Mouse (Mus musculus) thymus, postnatal 10 days (tissue): Measurements from ENCODE around the gene Id3.

ENCODE experiments used
- DNase-seq, 2 experiments: peaks; one replicate each; pipeline ENCODE4 v3.0.0; 2021; ENCODE audit warnings: low spot score in 2 of 2

Gene Id3

GRCm38 (mm10) chr4:136177612-136178474 lies 34.5 kb downstream of the Id3 start:
- DNase-seq: peak; percentile 85 to 89

- peak; percentile 31 to 34 for DNase-seq
Observed at GRCm38 (mm10) chr4:136178475-136178921, 35.2 kb downstream of the Id3 start.

- no peak for DNase-seq
Observed at GRCm38 (mm10) chr4:136179456-136179855, 36.2 kb downstream of the Id3 start.

- DNase-seq: peak; percentile 93 to 99
Observed at GRCm38 (mm10) chr4:136179998-136180397, 36.7 kb downstream of the Id3 start.

GRCm38 (mm10) chr4:136180408-136181330 lies 37.4 kb downstream of the Id3 start:
- peak; percentile 81 to 90 for DNase-seq

- DNase-seq: no peak
Observed at GRCm38 (mm10) chr4:136181367-136181766, 38.1 kb downstream of the Id3 start.

GRCm38 (mm10) chr4:136185375-136185774 lies 42.1 kb downstream of the Id3 start:
- DNase-seq: no peak

GRCm38 (mm10) chr4:136186315-136186714 lies 43.0 kb downstream of the Id3 start:
- DNase-seq: no peak

- DNase-seq: no peak
Observed at GRCm38 (mm10) chr4:136186739-136187472, 43.6 kb downstream of the Id3 start.

GRCm38 (mm10) chr4:136188973-136189737 lies 45.9 kb downstream of the Id3 start:
- no peak for DNase-seq

- DNase-seq: peak; percentile 45 to 49
Observed at GRCm38 (mm10) chr4:136189912-136190311, 46.6 kb downstream of the Id3 start.

GRCm38 (mm10) chr4:136193571-136193970 lies 50.3 kb downstream of the Id3 start:
- DNase-seq: no peak

- DNase-seq: no peak
Observed at GRCm38 (mm10) chr4:136195029-136195428, 51.7 kb downstream of the Id3 start.
